Mouse (Mus musculus) megakaryocyte, embryonic 14.5 days (primary cell): ENCODE measurements at regions not wholly inside any gene's neighbourhood (a gene's known extent, or its start where the extent isn't known, plus 50 kb on each side); places are given as distances from the start of the nearest gene placed in this dataset.

ENCODE experiments used
- H3K27me3 ChIP-seq: replicated peaks from 2 replicates; pipeline ENCODE3; 2012; ENCODE audit warnings: inconsistent platforms
- H3K36me3 ChIP-seq: replicated peaks from 2 replicates; pipeline ENCODE3; 2012; ENCODE audit warnings: low read length, inconsistent platforms, mixed read lengths
- H3K4me1 ChIP-seq: 2 replicates; pipeline ENCODE4 v1.6.1; 2012; ENCODE audit warnings: inconsistent platforms
- H3K4me3 ChIP-seq: replicated peaks from 2 replicates; pipeline ENCODE3; 2012; ENCODE audit warnings: moderate library complexity, mild to moderate bottlenecking, inconsistent platforms
- H3K9me3 ChIP-seq: 2 replicates; pipeline ENCODE4 v1.6.1; 2012; ENCODE audit warnings: inconsistent platforms
- FLI1 ChIP-seq: IDR thresholded peaks from 2 replicates; pipeline ENCODE4 v1.6.1; 2012; ENCODE audit warnings: low read length, inconsistent platforms, mixed read lengths
- GATA1 ChIP-seq: IDR thresholded peaks from 3 replicates; pipeline ENCODE4 v1.6.1; 2012; ENCODE audit warnings: mixed read lengths, low read length, inconsistent platforms, borderline replicate concordance

DNA sequence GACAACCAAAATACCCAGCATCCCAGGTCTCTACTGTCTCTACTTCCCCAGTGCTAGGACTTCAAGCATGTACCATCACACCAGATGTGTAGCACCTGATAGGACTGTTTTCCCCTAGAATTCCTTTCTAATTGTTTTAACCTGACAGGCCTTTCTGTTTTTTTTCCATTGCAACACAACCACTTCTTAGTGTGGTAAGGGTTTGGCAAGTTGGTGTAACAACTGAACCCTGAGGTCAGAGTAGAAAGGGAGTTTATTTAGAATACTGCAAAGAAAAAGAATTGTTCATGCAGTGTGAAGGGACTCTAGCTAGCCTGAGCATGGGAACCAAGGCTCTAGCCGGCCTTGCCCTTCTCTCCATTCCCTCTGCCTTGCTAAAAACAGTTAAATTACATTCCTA lies 226.1 kb downstream of the Mreg start:
- no peak overlapping the region for H3K4me3 ChIP-seq
- H3K36me3 ChIP-seq, result no peaks in the 10 kb centered on the region
- no peaks in the 10 kb centered on the region for H3K9me3 ChIP-seq
- no peaks in the 10 kb centered on the region for H3K27me3 ChIP-seq
- TF ChIP-seq FLI1 (no peak), GATA1 (no peak)
- H3K4me1 ChIP-seq, result no peaks in the 10 kb centered on the region

DNA sequence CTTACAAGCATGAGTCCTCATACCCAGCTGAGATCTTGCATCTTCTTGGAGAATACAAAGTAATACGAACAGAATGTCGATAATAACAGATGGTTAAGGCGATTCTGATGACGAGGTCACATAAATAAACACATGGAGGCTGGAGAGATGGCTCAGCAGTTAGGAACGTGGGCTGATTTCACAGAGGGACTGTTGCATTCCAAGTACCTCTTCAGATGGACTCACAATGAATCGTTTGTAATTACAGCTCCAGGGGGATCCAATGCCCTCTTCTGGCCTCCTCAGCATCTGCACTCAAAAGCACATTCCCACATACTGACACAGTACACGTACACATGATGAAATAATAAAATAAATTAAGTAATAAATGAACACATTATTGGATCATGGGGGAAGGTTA lies 228.3 kb downstream of the Mreg start:
- H3K4me3 ChIP-seq, result no peak overlapping the region
- TF ChIP-seq FLI1 (no peak), GATA1 (no peak)
- no peaks in the 10 kb centered on the region for H3K36me3 ChIP-seq
- no peaks in the 10 kb centered on the region for H3K9me3 ChIP-seq
- H3K27me3 ChIP-seq, result no peaks in the 10 kb centered on the region
- H3K4me1 ChIP-seq, result no peaks in the 10 kb centered on the region

DNA sequence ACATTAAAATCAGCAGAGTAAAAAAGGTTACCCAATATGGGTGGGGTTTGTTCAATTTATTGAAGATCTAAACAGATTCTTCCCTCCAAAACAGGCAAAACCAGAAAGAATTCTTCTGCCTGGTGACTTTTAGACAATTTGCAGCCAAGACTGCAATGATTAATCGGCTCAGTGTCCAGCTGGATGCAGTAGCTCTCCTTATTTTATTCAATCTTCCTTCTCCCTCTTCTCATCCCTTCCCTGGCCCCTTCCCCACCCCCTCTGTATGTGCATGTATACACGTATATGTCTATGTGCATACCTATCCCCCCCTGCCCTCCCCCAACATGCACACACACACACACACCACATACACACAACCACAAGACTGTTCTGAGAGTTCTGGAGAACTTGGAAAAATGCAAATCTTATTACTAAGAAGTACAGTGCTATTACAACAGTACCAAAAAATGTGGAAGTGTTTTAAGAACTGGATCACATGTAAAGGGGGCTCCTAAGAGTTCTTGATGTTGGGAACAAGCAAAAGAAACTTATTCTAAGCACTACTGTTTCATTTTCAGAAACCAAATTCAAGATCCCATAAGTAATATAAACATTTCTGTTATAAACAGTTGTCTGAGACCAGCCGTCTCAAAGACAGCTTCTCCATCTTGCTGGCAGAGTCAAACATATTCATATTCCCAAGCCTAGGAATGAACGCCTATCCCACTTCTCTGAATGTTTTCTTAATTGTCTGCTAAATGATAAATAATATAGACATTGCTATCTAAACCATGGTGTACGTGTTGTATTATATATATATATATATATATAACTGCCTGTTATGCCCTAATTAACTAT lies 229.5 kb downstream of the Mreg start:
- H3K9me3 ChIP-seq, result no peaks in the 10 kb centered on the region
- TF ChIP-seq GATA1 (no peak), FLI1 (no peak)
- H3K4me3 ChIP-seq, result no peak overlapping the region
- no peaks in the 10 kb centered on the region for H3K4me1 ChIP-seq
- no peaks in the 10 kb centered on the region for H3K27me3 ChIP-seq
- no peaks in the 10 kb centered on the region for H3K36me3 ChIP-seq

DNA sequence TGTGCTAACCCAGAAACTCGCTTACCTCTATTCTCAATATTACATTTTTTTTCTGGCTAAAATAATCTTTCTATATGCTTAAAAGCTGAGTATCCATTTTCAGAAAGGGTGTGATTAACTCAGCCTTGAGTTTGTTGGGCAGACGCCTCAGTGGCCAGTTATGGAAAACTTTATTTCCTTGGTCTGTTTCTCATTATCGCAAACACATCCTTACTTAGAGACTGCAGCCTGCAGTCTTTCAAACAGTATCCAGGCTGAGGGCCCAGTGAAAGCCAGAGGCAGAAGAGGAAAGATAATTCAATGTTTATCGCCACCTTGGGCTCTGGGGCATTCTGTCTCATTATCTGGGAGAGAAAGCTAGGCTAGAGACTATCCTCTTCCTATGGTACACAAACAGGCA lies 231.5 kb downstream of the Mreg start:
- Histone ChIP-seq H3K36me3 (no peaks in the 10 kb centered on the region), H3K4me3 (no peak overlapping the region), H3K9me3 (no peaks in the 10 kb centered on the region), H3K4me1 (no peaks in the 10 kb centered on the region), H3K27me3 (no peaks in the 10 kb centered on the region)
- no peak for TF ChIP-seq FLI1
- TF ChIP-seq GATA1, result no peak

DNA sequence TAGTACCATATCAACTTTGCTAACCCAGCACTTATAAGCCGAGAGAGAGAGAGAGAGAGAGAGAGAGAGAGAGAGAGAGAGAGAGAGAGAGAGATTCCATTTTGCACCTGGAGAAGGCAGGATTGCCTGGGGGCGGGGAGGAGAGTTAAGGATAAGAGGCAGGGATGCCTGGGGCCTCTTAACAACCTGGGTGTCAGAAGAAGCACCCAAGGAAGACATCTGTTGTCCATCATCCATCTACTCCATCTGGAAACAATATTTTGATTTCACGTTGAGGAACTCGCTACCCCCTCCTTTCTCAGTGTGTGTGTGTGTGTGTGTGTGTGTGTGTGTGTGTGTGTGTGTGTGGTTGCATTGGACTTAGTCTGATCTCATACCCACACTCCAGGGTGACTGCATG lies 232.8 kb downstream of the Mreg start:
- Histone ChIP-seq H3K27me3 (no peaks in the 10 kb centered on the region), H3K4me3 (no peak overlapping the region), H3K4me1 (no peaks in the 10 kb centered on the region), H3K9me3 (no peaks in the 10 kb centered on the region), H3K36me3 (no peaks in the 10 kb centered on the region)
- TF ChIP-seq GATA1, result no peak

DNA sequence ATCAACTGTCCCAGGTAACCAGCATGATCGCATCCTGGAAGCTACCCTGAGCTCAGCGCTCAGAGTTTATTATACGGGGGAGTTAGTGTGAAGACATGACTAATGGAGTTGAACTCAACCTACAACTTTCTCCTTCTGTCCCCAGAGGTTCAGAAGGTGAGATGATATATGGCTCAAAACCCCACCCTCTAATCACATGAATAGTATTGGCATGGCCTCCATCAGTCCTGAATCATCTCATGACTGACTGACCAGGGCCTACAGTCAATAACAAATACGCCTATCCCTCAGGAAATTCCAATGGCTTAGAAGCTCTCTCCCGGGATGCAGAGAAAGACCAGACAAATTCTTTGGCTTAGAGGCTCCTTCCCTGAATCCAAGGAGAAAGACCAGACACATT lies 234.7 kb downstream of the Mreg start:
- Histone ChIP-seq H3K4me1 (no peaks in the 10 kb centered on the region), H3K36me3 (no peaks in the 10 kb centered on the region)
- TF ChIP-seq FLI1, result no peak
- no peak for TF ChIP-seq GATA1

DNA sequence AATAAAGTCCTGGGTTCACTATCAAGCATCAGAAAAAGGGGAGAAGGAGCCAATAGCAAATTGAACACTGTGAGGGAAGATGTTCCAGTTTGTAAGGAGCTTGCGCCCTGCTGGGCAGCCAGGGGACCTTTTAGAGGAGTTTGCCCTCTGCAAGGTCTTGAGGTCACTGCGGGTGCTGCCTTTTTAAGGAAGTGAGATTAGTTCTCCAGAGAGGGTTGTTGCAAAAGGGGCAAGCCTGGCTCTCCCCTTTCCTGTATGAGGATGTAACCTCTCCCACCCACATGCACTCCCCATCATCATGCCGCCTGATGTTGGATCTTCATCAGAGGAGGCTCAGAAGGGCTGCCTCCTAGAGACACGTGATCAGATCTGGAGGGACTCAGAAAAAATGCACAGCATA lies 237.4 kb downstream of the Mreg start:
- Histone ChIP-seq H3K27me3 (no peaks in the 10 kb centered on the region), H3K9me3 (0 out of 2 replicates have a peak, but pooled peaks cover 2% of the 10 kb centered on the region), H3K4me1 (no peaks in the 10 kb centered on the region), H3K4me3 (no peak overlapping the region), H3K36me3 (no peaks in the 10 kb centered on the region)
- TF ChIP-seq FLI1 (no peak), GATA1 (no peak)

More for the DNA sequence above, 234.7 kb downstream of the Mreg start:
- H3K27me3 ChIP-seq, result no peaks in the 10 kb centered on the region
- H3K9me3 ChIP-seq, result no peaks in the 10 kb centered on the region
- H3K4me3 ChIP-seq, result no peak overlapping the region

DNA sequence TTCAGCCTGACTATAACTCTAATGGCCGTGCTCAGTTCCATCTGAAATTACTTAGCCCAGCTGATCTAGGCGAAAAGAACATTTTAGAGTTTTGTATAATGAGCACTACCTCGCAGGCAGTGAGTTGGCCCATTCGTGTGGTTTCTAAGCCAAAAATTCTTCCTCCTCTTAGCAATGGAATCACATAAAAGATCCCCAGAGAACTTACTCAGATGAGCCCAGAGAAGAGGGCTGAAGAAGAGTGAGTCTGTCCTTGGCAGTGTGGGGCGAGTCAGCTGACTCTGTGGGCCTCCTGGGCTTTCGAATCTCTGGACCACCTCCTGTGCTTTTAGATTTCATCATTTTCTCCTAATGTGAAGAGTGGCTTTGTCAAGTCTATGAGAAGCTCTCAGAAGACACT lies 240.2 kb downstream of the Mreg start:
- no peak for TF ChIP-seq FLI1
- no peak for TF ChIP-seq GATA1
- no peak overlapping the region for H3K4me3 ChIP-seq
- H3K4me1 ChIP-seq, result no peaks in the 10 kb centered on the region
- H3K27me3 ChIP-seq, result no peaks in the 10 kb centered on the region
- H3K36me3 ChIP-seq, result no peaks in the 10 kb centered on the region
- H3K9me3 ChIP-seq, result peaks cover 6% of the 10 kb centered on the region; the same call in 1 of the 2 replicates

DNA sequence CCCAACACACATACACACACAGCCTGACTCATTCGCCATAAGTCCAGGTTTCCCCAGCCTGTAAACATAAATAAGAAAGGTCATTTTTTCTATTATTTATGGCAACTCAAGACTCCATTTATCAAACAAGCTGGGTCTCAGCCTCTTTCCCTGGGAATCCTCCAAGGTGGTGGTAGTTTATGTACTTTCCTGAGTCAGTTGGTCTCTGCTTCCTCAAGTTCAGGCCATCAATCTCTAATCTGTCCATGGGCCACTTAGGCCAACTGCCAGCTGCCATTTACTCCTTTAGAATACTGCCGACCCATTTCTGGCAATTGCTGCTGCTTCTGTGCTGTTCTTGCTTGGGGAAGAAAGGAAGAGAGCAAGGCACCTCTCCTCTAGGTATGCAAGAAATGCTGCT lies 241.3 kb downstream of the Mreg start:
- TF ChIP-seq GATA1, result no peak
- no peak for TF ChIP-seq FLI1
- Histone ChIP-seq H3K27me3 (no peaks in the 10 kb centered on the region), H3K36me3 (no peaks in the 10 kb centered on the region), H3K4me3 (no peak overlapping the region), H3K9me3 (peaks cover 6% of the 10 kb centered on the region; the same call in 1 of the 2 replicates), H3K4me1 (no peaks in the 10 kb centered on the region)

DNA sequence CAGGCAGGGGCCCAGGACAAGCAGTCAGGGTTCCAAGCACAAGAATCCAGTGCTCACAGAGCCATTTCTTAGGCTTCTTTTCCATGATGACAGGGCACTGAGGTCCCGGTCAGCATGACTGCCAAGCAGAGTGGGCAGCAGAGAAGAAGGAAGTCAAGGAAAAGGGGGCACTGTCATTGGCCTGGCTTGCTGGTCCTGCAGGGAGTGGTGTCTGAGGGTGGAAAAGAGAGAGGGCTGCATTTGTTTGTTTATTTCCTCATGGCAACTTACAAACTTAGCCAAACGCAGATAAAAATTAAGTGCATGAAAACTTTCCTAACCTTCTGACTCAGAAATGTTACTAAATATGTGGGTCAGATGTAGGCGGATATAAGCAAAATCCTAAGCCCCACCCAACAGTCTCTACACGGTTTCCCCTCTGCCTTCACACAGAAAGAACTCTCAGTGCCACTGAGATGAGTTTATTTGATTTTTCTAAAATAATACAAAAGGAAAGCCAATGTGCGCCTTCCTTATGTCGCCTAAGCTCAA lies 244.5 kb downstream of the Mreg start:
- no peaks in the 10 kb centered on the region for H3K36me3 ChIP-seq
- H3K9me3 ChIP-seq, result peaks cover 6% of the 10 kb centered on the region; the same call in 1 of the 2 replicates
- H3K4me1 ChIP-seq, result no peaks in the 10 kb centered on the region
- TF ChIP-seq FLI1 (no peak), GATA1 (no peak)
- no peaks in the 10 kb centered on the region for H3K27me3 ChIP-seq
- H3K4me3 ChIP-seq, result no peak overlapping the region
